Mouse (Mus musculus) central nervous system, embryonic 11.5 days (tissue): ENCODE results near the gene Plscr5. TPM values are rescaled to one million over a fixed set of nuclear protein-coding genes. Genes with fewer than 3 reads are reported as not detected.

Experiments used
- polyA plus RNA-seq: library from polyadenylated mRNA; depleted of rRNA; stranded (reverse); fragments of >200 nt; gene quantifications from 2 replicates; pipeline ENCODE4 v1.2.3, GENCODE M21; 2012; rRNA removed

Plscr5 gene
- 0.05 TPM in 1 of 2 replicates, not detected in the other for polyA plus RNA-seq

GRCm38 (mm10) chr9:92192636-92193035 is at the start of gene Plscr5:
Gene Plscr5 (plus strand): TSS chr9:92192936.

GRCm38 (mm10) chr9:92249447-92249852 is 56.7 kb downstream of the Plscr5 start, which contains the start of gene Plscr1:
Gene Plscr1 (plus strand): TSS chr9:92249750.

Other genes starting within 250 kb of the Plscr5 start
- gene Plscr1, start 56.8 kb downstream of the Plscr5 start, polyA plus RNA-seq, result 18.4 and 19.8 TPM in 2 replicates
- 0.54 and 0.61 TPM in 2 replicates for gene Plscr2, start 82.7 kb downstream of the Plscr5 start, polyA plus RNA-seq
- gene 1700057G04Rik, start 116.4 kb downstream of the Plscr5 start, polyA plus RNA-seq, result not detected in 2 replicates